Mouse (Mus musculus) olfactory bulb, adult 2 months (tissue): ENCODE results near the gene Hmgb1. TPM values are rescaled to one million over a fixed set of nuclear protein-coding genes. Genes with fewer than 3 reads are reported as not detected.

ENCODE experiments used
- H3K27ac ChIP-seq: fragments of 200-500 bp; 2 replicates; pipeline ENCODE4 v1.5.1; 2012; ENCODE audit warnings: low read depth, low read length; ENCODE audit not compliant: insufficient read depth
- H3K4me1 ChIP-seq: fragments of 200-500 bp; 2 replicates; pipeline ENCODE4 v1.6.1; 2012; ENCODE audit warnings: low read length; ENCODE audit not compliant: control insufficient read depth, insufficient read depth
- H3K4me3 ChIP-seq: fragments of 200-500 bp; 2 replicates; pipeline ENCODE4 v1.5.1; 2012; ENCODE audit warnings: mild to moderate bottlenecking, low read depth, low read length, moderate library complexity; ENCODE audit not compliant: insufficient read depth
- CTCF ChIP-seq: fragments of 200-500 bp; IDR thresholded peaks from 2 replicates; pipeline ENCODE4 v1.5.1; 2012; ENCODE audit warnings: low read depth, mild to moderate bottlenecking, low read length, moderate library complexity; ENCODE audit not compliant: insufficient read depth
- POLR2A ChIP-seq: fragments of 200-500 bp; IDR thresholded peaks from 2 replicates; pipeline ENCODE4 v1.6.1; 2012; ENCODE audit warnings: mild to moderate bottlenecking, low read depth, low read length, moderate library complexity; ENCODE audit not compliant: insufficient read depth
- WGBS: fragments of 180-500 bp; shearing (Covaris S2); methylation state at CpG from one replicate; pipeline ENCODE4 v1.1.7; 2018; 5-methylcytosine and 5-hydroxymethylcytosine counted together
- polyA plus RNA-seq: library from polyadenylated mRNA; stranded (reverse); fragments of >200 nt; gene quantifications from 2 replicates; pipeline ENCODE4 v1.2.4, GENCODE M21; 2012; ENCODE audit warnings: low replicate concordance; ENCODE audit not compliant: missing spikeins, insufficient read depth, insufficient read length

The Hmgb1 gene
- polyA plus RNA-seq, 1 experiment = 501 TPM

DNA sequence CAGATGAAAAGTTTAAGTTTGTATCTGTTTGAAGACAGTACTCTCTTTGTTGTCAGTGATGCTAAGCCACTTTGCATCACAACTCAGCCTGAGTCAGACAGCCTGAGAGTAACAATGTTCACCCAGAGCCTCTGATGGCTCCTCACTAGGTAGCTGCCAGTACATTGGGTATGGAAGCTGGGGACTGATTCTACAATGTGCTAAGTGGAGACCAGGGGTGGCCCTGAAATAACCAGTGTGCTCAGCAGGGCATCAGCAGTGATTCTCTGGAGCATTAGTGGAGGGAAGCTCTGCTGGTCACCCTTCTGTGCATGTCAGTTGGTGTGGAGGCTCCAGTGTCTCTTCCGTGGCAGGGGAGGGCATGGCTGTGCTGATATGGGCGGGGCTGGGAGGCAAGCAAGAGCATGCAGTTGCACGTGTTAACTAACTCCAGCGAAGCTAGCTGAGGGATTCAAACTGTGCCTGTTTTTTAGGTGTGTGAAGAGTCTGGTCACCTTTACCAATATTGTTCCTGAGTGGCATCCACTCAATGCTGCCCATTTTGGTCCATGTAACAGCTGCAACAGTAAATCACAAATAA is 19.6 kb upstream of the Hmgb1 start:
- H3K27ac ChIP-seq = no peak overlapping the region
- no peak overlapping the region for H3K4me3 ChIP-seq
- 86% methylated on average over 4 of the region's 4 CpGs for WGBS
- peaks cover 7% of the 10 kb centered on the region for H3K4me1 ChIP-seq
- TF ChIP-seq POLR2A (no peak), CTCF (no peak)

DNA sequence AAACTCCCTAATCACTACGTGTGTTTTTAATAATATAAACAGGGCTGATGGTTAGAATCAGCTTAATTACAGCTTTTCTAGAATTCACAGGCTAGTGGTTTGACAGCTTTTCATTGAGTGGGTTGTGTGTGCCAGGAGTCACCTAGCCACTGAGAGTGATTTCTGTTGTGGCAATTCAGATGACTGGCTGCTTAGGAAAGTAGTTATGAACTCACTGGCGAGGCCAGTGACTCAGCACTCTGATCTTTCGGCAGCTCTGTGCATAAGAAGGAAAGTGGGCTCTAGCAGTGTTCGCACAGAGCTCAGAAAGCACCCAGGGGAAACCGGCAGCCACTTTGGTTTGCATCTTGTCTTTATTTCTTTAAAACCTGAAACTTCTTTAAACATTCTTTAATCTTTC is 18.7 kb upstream of the Hmgb1 start:
- Histone ChIP-seq H3K4me1 (peaks cover 7% of the 10 kb centered on the region), H3K27ac (no peak overlapping the region), H3K4me3 (no peak overlapping the region)
- TF ChIP-seq POLR2A (no peak), CTCF (no peak)
- 21% methylated on average over 5 of the region's 5 CpGs for WGBS

DNA sequence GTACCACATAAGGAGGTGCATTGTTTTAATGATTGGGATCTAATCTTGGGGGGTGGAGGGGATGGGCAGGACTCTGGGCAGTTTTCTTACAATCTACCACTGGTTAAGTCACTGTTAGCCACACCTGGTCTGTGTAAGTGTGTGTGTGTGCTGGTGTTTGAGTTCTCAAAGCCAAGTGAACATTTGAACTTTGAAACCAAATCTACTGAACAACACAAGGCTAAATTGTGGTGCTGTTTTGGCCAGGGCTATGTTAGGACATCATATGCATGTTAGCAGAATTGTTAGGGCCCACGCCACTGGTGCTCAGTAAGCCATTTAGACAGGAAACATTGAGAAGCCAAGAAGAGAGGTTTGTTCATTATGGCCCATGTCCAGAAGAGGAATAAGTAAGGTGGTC is 14.5 kb upstream of the Hmgb1 start:
- no peak overlapping the region for H3K27ac ChIP-seq
- WGBS = 89% methylated on average over 1 of the region's 1 CpGs
- TF ChIP-seq POLR2A (no peak), CTCF (no peak)
- H3K4me3 ChIP-seq = no peak overlapping the region
- peaks cover 4% of the 10 kb centered on the region for H3K4me1 ChIP-seq

DNA sequence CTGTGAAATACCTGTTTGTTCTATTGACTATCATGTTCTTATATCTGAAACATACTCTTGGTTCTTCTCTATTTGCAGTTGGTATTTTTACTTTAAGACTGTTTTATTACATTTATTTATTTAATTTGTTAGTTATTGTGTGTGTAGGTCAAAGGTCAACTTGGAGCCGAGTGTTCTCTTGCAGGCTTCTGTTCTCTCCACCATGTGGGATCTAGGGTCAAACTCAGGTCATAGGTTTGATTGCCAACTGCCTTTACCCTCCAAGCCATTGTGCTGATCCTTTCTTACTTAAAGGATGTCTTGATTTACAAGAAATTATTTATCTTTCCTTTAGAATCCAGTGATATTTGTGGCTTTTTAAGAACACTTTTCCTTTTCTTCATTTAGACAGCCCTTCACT is 12.3 kb upstream of the Hmgb1 start:
- Histone ChIP-seq H3K4me1 (no peaks in the 10 kb centered on the region), H3K27ac (no peak overlapping the region), H3K4me3 (no peak overlapping the region)
- TF ChIP-seq POLR2A = no peak
- no peak for TF ChIP-seq CTCF
- 41% methylated on average over 1 of the region's 1 CpGs for WGBS

DNA sequence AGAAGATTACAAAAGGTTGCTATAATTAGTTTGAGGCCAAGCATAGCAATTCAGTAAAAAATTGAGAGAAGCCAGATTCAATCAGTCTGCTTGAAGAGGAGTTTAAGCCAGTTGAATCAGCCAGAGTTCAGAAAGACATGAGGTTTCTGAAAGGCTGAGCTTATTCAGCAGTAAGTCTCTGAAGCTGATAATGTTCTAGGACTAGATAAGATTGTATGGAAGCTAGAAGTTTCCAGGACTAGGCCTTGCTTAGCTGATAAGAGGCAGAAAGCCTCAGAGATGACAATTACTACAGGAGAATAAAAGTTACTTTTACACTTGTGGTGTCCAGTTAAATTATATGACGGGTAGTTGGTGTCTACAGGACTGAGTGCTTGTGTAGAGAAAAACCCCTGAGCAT is 5.9 kb upstream of the Hmgb1 start:
- 100% methylated on average over 1 of the region's 1 CpGs for WGBS
- no peak overlapping the region for H3K27ac ChIP-seq
- no peak for TF ChIP-seq POLR2A
- no peak for TF ChIP-seq CTCF
- H3K4me1 ChIP-seq = no peaks in the 10 kb centered on the region
- no peak overlapping the region for H3K4me3 ChIP-seq

DNA sequence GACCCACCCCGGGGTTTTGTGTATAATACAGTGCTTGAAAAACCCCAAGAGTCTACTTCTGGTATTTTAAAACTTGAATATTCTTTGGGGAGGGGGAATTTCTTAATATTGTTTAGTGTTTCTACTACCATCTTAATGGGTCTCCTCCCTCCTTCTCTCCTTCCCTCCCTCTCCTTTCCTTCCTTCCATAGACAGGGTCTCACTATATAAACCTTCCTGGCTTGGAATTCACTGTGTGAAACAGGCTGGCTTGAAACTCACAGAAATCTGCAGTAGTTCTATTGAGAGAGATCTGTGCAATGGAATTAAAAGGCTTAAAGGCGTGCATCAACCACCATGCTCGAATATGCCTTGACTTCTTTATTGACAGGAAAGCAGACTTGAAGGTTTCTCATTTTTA is 1.5 kb upstream of the Hmgb1 start:
- TF ChIP-seq POLR2A = no peak
- no peak for TF ChIP-seq CTCF
- Histone ChIP-seq H3K4me1 (no peaks in the 10 kb centered on the region), H3K27ac (no peak overlapping the region), H3K4me3 (no peak overlapping the region)
- 51% methylated on average over 3 of the region's 3 CpGs for WGBS

DNA sequence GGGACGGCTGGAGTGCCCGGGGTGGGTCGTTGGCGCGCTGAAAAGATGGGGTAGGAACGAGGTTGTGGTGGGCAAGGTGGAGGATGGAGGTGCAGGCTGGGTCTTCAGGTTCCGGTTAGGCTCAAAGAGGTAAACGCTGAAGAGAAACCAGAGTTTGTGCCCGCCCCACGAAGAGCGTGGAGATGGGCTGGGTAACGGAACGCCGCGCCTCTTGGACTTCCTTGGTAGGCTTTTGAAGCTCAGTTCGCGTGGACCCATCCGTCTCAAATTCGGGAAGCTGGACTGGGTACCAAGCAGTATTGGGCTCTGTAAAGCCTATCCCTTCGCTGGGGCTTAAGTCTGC is 526 bp upstream of the Hmgb1 start:
- 0% methylated on average over 20 of the region's 20 CpGs for WGBS
- H3K27ac ChIP-seq = peak overlapping the region; percentile 84
- TF ChIP-seq POLR2A (no peak), CTCF (no peak)

DNA sequence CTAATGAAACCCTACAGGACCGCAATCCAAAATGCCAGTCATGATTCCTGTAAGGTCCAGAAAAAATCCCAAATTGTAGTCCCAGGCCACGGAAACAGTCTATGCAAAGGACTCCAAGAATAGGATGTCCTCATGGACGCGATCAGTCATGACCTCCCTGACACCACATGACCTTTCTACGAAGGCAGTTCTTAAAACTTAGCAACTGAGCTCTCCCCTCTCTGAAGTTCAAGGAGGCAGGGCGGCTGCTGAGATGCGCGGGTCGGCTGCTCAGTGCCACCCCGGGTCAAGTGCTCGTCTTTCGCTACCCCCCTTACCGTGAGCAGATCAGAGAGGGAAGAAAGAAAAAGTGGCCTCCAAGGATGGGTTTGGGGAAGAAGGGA is 577 bp downstream of the Hmgb1 start:
- under 1% methylated on average over 13 of the region's 13 CpGs for WGBS
- Histone ChIP-seq H3K27ac (peak overlapping the region; percentile 82), H3K4me1 (no peaks in the 10 kb centered on the region), H3K4me3 (peak overlapping the region; percentile 53)
- TF ChIP-seq POLR2A = no peak
- TF ChIP-seq CTCF = no peak

More for the DNA sequence above, 526 bp upstream of the Hmgb1 start:
- H3K4me1 ChIP-seq = no peaks in the 10 kb centered on the region
- H3K4me3 ChIP-seq = peak overlapping the region; percentile 87

DNA sequence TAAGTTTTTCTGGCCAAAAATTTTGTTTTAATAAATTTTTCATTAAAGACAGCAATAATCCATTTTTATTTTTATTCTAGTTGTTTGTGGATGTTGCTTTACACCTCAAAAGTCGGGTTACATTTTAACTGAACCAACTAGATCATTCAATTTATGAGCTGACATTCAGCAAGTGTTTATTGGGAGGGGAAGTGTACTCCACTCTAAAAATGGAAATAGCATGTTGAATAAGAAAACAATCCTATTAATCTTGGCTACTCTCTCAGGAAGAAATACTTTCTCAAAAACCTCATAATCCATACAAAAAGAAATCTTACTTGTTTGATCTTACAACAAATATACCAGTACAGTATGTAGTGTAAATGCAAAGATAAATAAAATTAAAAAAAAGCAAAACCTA is 1.2 kb downstream of the Hmgb1 start:
- Histone ChIP-seq H3K4me3 (no peak overlapping the region), H3K27ac (no peak overlapping the region), H3K4me1 (no peaks in the 10 kb centered on the region)
- TF ChIP-seq CTCF = no peak
- no peak for TF ChIP-seq POLR2A
- WGBS = 29% methylated on average over 1 of the region's 1 CpGs
